Mouse (Mus musculus) layer of hippocampus, adult 18-20 months (tissue): Measurements from ENCODE around the gene Mgp. TPM values are rescaled to one million over a fixed set of nuclear protein-coding genes. Genes with fewer than 3 reads are reported as not detected.

ENCODE experiments used
- total RNA-seq, 2 experiments: library from RNA; stranded (reverse); gene quantifications; 2 replicates each; pipeline ENCODE4 v1.2.3; 2021

The Mgp gene
- total RNA-seq, 2 experiments from 2014 or later: 24.7 to 29.4 TPM

Other genes with a start within 250 kb of the Mgp start
- under 1 TPM in 1 of 2 experiments, not detected in 1; 0.30 TPM for gene Plbd1, start 213.9 kb downstream of the Mgp start, total RNA-seq
- under 1 TPM; 0.53 to 0.57 TPM for gene Gucy2c, start 94.1 kb downstream of the Mgp start, total RNA-seq
- gene Hist4h4, start 71.4 kb downstream of the Mgp start, total RNA-seq: 10 to 100 TPM; 11.8 to 13.2 TPM
- gene H2afj, start 67.6 kb downstream of the Mgp start, total RNA-seq: 10 to 100 TPM; 64.1 to 73.0 TPM
- gene BC049715, start 48.2 kb downstream of the Mgp start, total RNA-seq: 1 to 10 TPM; 2.6 to 3.0 TPM
- gene Wbp11, start 47.6 kb downstream of the Mgp start, total RNA-seq: 100 to 1,000 TPM; 136 to 141 TPM
- 10 to 100 TPM; 10.4 to 14.0 TPM for gene Smco3, start 40.4 kb downstream of the Mgp start, total RNA-seq
- gene Art4, start 18.1 kb downstream of the Mgp start, total RNA-seq: not detected
- gene Erp27, start 46.4 kb upstream of the Mgp start, total RNA-seq: under 1 TPM; 0.58 to 0.87 TPM
- gene Pde6h, start 48.0 kb upstream of the Mgp start, total RNA-seq: 1 to 10 TPM in 1 of 2 experiments, under 1 TPM in 1; 0.43 to 3.1 TPM
- gene Arhgdib, start 66.1 kb upstream of the Mgp start, total RNA-seq: 10 to 100 TPM; 10.4 to 11.7 TPM